Mouse (Mus musculus): ENCODE data around the gene Rbp1.
A peak's percentile ranks its signal among the peaks of the same experiment; 100 is the strongest.

The Rbp1 gene

DNA sequence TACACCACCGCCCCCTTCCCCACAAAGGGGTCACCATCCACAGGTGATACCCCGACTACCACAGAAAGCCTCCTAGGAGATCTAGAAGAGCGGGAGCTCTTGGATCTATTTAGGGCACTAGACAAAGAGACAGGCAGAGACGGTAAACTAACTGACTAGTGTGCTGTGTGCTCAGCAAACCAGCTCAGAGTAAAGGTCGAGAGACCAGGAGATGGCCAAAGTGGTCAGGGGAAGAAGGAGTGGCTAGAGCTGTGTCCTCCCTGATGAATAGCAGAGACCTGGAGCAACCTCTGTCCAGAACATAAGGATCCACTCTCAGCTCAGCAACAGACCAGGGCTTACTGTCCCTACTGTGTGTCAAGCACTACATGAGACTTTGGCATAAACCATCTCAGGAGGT is at the start of gene Rbp1:
TSS of gene Rbp1 (plus strand) at position 306 of the 400 bp plus-strand sequence.
- no peak for DNase-seq

DNA sequence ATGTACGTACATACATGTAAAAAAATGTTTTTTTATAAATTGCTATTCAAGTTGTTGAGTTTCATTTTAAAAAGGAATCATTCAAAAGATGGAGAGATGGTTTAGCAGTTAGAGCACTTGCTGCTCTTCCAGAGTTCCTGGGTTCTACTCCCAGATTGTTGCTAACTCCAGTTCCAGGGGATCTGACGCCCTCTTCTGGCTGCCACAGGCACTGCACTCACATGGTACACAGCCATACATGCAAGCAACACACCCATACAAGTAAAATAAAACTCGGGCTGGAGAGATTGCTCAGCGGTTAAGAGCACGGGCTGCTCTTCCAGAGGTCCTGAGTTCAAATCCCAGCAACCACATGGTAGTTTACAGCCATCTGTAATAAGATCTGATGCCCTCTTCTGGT is 49.4 kb upstream of the Rbp1 start:
- DNase-seq: no peak

DNA sequence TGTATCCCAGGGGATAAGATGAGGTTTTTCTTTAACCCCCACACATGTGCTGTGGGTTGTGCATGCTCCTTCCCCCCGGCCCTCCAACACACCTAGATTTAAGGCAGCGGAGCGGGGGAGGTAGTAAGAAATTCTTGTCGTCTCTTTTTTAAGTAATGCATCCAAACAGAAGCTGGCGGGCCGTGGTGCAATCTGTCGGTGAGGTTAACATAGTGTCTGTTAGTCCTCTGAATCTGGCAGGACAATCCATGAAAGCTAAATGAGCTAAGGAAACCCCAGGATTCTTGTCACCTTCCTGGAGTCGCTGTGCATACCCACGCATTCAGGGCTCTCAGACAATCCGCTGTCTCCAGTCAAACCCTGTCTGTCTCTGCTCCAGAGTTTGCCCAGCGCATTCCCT is 47.9 kb upstream of the Rbp1 start:
- no peak for DNase-seq

DNA sequence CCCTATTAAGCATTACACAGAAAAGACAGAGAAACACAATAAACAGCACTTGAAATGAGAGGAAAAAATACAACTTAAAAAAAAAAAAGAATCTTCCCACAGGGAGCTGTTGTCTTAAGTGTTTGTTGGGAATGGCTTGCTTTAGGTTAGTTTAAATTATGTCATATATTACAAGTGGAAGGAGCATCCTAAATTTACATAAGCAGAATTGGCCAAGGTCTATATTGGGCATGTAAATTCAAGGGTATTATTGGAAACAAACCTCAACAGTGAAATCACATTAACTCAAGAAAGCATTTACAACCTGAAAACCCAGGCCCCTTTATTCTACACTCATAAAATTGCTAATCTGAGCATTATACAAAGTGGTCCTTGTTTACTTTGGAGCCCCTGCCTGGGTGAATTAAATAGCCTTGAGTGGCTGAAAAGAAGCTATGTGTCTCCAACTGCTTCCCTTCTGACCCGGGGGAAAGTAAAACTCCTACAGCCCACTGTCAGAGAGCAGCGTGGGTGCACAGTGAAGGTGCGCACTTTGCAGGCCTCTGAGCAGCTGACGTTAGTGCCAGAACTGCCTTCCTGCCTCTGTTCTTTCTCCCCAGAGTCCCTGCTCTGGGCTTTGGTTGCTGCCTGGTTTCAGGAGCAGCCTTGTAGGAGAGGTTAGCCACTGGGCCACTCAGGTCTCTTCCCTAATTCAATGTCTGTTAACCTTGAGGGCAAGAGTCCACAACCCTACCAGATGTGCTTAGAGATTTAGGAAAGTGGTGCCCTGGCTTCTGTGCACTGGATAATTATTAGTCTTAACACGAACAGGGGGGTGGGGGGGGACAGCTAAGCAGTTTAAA is 47.2 kb upstream of the Rbp1 start:
- DNase-seq: no peak

DNA sequence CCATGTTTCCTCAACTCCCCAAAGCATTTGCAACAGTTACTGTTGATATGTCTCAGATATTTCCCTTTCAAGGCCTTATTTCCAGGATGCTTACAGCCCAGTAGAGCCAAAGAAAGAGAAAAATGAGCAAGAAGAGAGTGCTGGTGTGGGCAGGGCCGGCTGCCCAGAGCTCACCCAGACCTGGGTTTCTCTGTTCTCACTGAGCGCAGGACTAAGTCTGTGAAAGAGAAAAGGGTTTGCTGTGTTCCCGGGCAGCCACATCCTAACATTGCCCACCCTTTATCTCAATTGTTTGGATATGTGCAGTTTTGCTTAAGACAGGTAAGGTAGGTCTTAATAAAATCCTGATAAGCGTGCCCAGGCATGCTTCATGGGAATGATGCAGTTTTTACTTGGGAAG is 43.0 kb upstream of the Rbp1 start:
- no peak for DNase-seq

DNA sequence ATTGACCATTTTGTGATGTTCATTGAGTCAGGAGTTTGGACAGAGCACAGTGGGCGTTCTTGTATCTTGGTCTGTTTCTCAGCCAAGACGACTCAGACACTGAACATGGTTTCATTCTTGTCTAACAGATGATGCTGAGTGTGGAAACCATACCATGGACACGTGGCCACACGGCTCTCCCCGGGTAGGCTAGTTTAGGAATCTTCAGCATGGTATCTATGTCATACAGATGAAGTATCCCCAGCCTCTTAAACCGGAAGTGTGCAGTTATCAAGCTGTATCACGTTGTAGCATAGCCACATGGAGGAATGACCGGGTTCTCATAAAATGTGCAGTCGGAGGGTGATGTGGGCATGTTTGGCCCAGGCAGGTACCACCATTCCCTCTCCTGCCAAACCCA is 42.2 kb upstream of the Rbp1 start:
- DNase-seq: no peak

DNA sequence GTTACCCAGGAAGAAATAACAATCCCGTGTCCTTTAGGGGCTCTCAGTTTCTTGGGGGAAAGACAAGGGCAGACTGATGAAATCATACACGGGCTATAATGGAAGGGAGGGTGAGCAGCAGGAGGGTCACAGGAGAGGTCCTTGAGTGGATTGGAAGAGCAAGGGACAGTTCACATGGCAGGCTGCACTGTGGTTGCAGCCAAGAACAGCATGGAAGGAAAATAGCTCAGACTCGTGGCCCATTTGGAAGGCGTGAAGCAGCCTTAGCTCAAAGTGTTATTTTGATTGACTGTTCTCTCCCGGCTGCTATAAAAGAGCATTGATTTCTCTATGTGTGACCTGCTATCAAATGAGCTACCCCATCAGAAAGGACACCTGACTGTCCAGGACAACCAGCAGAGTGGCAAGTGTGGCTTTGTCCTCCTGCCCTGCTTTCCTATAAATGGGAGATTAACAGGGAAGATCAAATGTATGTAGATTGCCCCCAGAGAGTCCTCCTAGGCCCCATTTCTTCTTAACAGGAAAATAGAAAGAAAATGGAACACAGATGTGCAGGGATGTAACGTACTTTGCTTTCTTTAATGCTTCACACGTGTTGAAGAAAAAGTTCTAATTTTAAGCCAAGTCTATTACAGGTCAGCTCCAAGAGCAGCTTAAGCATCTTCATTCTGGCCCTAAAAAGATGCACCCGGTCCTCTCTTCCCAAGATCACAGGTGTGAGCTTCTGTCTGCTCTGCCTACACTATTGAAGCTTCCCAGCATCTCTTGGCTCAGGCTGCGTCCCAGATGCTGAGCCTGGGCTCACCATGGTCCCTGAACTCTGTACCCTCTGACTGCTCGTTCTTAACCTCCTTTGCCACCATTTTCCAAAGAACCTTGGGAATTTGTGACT is 34.8 kb upstream of the Rbp1 start:
- no peak for DNase-seq

DNA sequence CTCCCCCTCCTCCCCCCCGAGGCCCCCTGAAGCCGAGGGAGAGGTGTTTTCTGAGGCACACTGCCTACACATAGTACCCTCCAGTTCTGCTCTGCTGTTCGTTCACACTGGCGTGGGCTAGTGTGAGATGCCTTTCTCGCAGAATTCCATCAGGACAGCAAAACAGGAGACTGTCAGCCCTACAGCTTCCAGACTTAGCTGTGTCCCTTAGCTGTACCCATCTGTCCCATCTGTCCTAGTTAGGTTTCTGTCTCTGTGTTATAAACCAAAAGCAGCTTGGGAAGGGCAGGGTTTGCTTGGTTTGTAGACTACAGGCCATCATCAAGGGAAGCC is 34.2 kb upstream of the Rbp1 start:
- DNase-seq: no peak

DNA sequence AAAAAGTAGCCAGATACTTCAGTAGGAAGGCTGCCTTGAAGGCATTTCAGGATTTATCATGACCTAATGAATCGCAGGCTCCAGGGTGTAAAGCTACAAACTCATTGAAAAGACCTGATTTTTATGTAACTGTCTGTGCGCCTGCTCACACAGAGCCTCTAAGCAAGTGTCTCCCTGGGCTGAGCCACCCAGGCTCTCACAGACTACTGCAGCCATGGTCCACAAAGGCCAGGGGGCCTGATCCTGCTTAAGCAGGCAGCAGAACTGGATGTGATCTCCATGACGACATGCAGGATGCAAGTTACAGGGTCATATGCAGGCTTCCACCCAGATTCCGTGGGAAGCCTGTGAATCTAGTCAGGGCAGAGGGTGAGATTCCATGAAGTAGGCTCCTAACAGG is 29.3 kb upstream of the Rbp1 start:
- no peak for DNase-seq

DNA sequence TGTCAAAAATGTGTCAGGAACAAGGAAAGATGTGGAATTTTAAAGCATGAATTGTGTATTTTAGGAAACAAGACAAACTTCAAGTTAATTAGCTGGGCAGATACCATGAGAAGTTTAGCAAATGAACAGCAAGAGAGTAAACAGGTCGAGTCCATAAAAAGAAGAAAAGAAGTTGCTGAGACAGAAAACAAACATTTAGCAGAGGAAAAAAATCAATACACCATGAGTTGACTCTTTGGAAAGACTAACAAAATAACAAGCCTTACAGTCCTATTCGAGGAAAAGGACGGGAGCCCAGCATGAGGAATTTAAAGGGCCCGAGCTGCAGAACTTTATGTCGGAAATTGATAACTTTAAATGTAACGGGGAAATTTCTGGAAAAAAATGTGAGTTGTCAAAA is 25.6 kb upstream of the Rbp1 start:
- no peak for DNase-seq

DNA sequence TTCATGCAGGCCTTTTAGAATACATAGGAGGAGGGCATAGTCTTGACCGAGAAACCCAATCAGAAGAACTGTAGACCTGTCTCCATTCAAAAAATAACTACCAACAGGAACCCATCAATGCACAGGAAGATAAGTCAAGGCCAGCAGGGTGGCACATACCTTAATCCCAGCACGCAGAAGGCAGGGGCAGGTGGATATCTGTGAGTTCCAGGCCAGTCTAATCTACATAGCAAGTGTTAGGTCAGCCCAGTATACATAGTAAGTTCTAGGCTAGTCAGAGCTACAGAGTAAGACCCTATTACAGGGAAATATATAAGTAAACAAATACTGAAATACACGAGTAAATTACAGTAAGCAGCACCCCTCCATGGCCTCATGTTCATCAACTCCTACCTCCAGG is 24.9 kb upstream of the Rbp1 start:
- DNase-seq: no peak

DNA sequence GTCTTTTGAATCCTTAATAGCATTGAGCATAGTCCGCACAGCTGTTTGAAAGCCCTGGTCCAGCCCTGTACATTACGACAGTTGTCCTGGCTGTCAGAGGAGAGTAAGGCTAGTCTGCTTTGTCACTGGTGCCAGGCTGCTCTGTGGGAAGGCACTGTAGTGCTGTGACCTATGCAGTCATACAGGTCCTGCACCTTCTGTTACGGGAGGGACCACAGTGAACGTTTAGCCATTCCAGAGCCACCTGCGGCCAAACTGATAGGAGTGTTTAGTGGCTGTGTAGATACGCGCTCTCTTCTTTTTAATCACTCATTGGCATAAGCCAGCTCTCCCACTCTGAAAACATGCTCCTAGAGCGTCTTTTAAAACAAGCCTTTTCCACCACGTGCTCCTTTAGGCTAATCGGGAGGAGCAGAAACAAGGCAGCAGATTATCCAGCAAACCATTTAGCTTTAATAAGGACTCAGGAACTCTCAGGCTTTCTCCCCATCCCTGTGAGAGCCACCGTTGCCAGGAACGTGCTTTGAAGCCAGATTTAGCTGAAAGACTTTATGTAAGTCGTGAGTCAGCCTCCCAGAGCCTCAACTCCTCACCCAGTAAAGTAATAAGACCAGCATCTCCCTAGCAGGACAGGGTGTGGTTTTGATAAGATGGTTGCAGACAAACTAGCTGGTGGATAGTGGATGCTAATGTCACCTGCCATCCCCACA is 22.4 kb upstream of the Rbp1 start:
- peak; percentile 49 for DNase-seq

DNA sequence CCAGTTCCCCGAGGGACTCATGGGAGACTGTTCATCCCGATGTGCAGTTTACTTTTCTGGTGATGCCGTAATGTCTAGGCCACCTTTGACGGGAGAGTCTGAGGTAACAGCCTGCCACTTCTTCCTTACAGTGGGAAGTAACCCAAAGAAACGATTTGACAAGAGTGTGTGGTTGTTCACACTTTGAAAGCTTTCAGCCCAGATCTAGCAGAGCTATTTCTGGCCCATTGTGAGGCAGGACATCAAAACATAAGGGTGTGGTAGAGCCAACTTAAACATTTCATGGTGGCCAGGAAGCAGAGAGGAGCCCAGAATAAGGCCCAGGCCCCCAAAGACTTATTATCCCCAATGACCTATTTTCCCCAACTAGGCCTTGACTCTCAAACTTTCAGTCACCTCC is 21.1 kb upstream of the Rbp1 start:
- DNase-seq: no peak

DNA sequence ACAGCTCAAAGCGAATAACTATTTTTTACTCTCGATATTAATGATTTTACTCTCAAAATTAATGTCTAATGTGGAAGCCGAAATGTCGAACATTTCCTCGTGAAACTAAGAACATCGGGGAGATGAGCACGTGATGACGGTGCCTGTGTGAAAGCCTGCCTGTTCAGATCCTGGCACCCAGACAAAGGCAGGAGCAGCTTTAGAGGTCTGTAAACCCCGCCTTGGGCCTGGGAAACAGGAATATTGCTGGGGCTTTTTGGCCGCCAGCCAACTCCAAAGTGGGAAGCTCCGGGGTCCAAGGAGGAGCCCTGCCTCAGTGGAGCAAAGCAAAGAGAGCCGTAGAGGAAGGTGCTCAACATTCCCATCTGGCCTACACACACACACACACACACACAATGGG is 15.0 kb upstream of the Rbp1 start:
- DNase-seq: no peak

DNA sequence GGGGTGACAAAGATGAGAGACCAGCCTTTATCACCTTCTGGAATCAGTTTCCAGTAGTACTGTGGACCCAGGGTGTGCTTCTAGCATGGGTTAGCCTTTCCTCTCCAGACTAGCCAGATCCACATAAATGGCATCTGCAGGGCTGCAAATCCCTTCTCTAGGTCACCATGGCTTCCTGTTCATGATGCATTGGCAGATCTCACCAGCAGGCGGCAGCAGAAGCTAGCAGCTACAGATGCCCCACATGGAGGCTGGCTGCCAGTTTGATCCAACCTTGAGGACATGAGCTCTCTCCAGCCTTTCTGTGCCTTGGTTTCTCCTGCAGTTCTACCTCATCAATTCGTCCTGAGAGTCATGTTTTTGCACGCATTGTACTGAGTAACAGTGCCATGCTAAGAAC is 13.6 kb upstream of the Rbp1 start:
- peak; percentile 79 for DNase-seq

DNA sequence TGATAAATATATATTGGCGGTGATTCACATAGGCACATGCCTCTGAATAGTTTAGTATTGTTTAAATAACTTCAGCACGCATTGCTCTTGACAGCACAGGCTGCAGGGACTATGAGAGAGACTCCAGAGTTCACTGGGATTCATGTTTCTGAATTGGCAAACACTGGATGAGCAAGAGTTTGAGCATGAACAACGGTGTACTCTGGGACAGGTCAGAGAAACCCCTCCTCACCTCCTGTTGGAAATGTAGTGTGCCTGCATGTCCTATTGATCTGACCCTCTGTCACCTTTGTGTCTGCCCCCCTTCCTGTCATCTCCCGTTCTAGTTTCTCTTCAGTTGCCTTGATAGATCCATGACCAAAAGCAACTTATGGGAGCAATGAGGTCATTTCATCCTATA is 7.3 kb upstream of the Rbp1 start:
- no peak for DNase-seq

DNA sequence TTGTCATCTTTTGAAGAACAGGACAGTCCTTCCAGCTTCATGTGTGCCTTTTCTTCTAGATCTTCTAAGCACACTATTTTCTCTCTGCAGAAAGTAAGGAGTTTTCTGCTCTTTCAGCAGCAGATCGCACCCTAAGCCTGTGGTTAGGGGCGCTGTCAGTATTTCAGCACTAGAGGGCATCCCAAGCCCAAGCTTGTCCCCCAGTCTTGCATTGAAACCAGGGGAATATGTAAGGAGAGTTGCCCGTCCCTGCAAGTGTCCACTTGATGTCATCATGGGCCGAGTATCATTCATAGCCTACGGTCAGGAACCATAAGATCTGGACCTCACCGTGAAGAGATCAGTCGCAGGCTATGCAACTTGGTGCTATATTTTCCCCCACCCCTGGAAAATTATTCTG is 4.8 kb upstream of the Rbp1 start:
- DNase-seq: no peak

DNA sequence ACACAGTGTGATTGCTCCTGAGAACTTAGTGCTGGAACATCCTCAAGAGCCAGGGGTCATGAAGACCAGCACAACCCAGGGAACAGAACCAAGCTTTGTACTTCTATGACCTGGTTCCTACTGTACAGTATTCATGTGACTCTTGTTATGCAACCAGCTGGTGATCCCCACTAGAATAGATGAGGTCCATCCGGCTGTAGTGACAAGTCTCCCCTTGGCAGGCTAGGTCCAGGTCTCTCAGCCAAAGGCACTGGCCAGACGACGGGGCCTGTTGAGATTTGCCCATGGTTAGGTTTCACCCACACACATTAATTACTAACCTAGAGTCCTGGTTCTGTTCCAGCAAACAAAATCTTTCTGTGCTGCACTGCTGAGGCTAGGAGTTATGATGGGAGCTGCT is 4.4 kb upstream of the Rbp1 start:
- no peak for DNase-seq

DNA sequence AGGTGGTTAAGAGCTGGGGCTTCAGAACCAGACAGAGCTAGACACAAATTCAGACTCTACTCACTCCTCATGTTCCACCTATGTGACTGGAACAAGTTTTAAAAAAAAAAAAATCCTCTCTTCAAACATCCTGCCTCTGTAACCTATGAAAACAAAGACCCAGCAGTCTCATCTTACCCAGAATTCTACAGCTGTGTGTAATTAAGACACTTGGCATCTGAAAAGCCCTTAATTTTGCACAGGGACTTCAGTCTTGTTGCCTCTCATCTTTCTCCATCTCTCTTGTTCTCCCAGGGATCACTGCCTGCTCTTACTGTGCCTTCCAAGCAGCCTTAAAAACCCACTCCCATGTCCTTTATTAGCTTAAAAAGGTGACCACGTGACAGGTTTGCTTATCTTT is 2.1 kb upstream of the Rbp1 start:
- DNase-seq: no peak

DNA sequence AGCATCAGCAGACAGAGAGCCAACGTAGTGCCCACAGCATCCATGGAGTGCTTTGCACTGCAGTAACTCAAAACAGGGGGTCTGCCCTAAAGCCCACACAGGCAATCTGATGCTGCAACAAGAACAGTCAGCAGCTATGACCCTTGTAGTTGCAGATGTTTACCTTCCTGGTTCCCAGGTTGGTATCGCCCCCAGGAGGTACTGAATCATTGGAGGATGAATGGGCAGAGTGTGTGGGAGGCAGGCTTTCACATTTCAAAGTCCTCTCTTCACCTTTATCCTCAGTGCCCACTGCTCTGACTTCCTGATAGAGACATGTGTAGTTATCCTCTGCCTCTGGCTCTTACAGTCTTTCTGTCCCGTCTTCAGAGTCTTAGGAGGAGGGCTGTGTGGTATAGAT is 858 bp upstream of the Rbp1 start:
- no peak for DNase-seq

DNA sequence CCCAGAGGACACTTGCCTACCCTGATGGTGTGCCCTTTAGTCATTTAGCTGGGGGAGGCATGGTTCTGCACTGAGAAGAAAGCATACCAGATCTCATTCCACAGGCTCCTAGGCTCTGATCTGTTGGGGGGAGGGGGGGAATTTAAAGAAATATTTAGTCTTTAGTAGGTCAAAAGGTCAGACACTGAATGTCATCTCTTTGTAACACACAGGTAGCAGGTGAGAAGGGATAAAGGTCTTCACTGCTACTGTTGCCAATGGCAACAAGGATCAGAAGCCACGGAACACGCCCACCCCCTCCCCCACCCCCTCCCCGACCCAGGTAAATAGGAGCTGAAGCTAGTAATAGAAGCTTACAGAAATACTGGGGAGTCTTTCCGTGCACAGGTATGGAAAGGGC is 930 bp downstream of the Rbp1 start:
- no peak for DNase-seq

DNA sequence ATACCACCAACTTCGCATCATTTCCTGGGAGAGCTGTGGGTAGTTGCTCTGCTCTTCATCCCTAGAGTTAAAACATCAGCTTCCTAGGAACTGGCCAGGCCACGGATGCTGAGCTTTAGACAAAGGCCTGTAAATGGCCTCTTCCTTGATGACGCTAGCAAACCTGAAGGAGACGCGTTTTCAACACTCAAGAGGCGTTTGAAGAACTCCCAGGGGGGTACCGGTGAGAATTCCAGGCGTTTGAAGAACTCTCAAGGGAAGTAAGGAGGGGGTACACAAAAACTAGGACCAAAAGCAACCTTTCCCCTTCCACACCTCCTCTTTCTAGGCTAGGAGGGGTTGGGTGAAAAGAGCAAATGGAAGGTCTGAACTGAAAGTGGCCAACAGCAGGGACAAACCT is 1.5 kb downstream of the Rbp1 start:
- DNase-seq: no peak

DNA sequence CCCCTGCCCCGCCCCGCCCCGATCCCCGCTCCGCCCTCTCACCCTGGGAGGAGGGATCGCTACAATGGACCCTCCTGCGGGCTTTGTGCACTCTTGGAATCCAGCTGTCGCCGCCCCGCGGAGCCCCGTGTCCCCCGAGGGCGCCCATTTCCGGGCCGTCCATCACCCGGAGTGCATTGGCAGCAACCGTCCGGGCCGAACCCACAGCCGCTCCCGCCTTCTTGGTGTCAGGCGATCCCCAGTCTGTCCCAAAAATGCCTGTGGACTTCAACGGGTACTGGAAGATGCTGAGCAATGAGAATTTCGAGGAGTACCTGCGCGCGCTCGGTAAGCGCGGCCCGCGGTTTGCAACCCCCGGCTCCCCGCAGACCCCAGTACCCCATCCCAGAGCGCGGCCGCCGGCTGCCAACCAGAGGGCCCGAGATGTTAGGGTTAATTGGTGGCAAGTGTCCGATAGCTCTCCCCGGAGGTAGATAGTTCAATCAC is 2.0 kb downstream of the Rbp1 start:
- DNase-seq: peak; percentile 16
